Mouse (Mus musculus) heart, embryonic 11.5 days (tissue): Measurements from ENCODE around the gene Car14. TPM values are rescaled to one million over a fixed set of nuclear protein-coding genes. Genes with fewer than 3 reads are reported as not detected.
A peak's percentile ranks its signal among the peaks of the same experiment; 100 is the strongest.

Experiments used
- ATAC-seq: fragments of 200-750 bp; cut with Nextera tagmentation; replicated peaks from 2 replicates; pipeline ENCODE4 v1.8.0; 2017; ENCODE audit warnings: moderate library complexity; ENCODE audit not compliant: insufficient number of reproducible peaks, low FRiP score, low TSS enrichment
- H3K27ac ChIP-seq: fragments of 300-500 bp; sonication (generic); 2 replicates; pipeline ENCODE4 v1.5.1; 2014; ENCODE audit warnings: mild to moderate bottlenecking, low read depth, low read length
- H3K27me3 ChIP-seq: fragments of 300-500 bp; sonication (generic); 2 replicates; pipeline ENCODE4 v1.6.1; 2014; ENCODE audit warnings: mild to moderate bottlenecking, low read length, mixed read lengths; ENCODE audit not compliant: control insufficient read depth, insufficient read depth
- H3K36me3 ChIP-seq: fragments of 300-500 bp; sonication (generic); 2 replicates; pipeline ENCODE4 v1.6.1; 2014; ENCODE audit warnings: mild to moderate bottlenecking, low read length, moderate library complexity, mixed read lengths; ENCODE audit not compliant: control insufficient read depth, insufficient read depth
- H3K4me1 ChIP-seq: fragments of 300-500 bp; sonication (generic); 2 replicates; pipeline ENCODE4 v1.6.1; 2014; ENCODE audit warnings: low read length; ENCODE audit not compliant: control insufficient read depth, insufficient read depth
- H3K4me2 ChIP-seq: fragments of 300-500 bp; sonication (generic); 2 replicates; pipeline ENCODE4 v1.6.1; 2014; ENCODE audit warnings: mild to moderate bottlenecking, moderate library complexity
- H3K4me3 ChIP-seq: fragments of 300-500 bp; sonication (generic); 2 replicates; pipeline ENCODE4 v1.5.1; 2014; ENCODE audit warnings: low read depth, low read length
- H3K9ac ChIP-seq: fragments of 300-500 bp; sonication (generic); 2 replicates; pipeline ENCODE4 v1.6.1; 2014; ENCODE audit warnings: mild to moderate bottlenecking, low read depth, low read length, moderate library complexity
- H3K9me3 ChIP-seq: fragments of 300-500 bp; sonication (generic); replicated peaks from 2 replicates; pipeline ENCODE4 v1.6.1; 2016; ENCODE audit warnings: low read length; ENCODE audit not compliant: control insufficient read depth
- whole genome bisulfite sequencing: fragments of 180-500 bp; shearing (Covaris S2); extraction: QIAGEN DNeasy Blood & Tissue Kit; methylation state at CpG from one replicate; pipeline ENCODE4 v1.1.7; 2014; ENCODE audit not compliant: insufficient replicate concordance; 5-methylcytosine and 5-hydroxymethylcytosine counted together
- polyA plus RNA-seq: library from polyadenylated mRNA; unstranded; fragments of >200 nt; fragmentation: Nextera tagmentation; extraction: Ambion mirVana; gene quantifications from 2 replicates; pipeline ENCODE4 v1.2.1, GENCODE M21; 2014

The Car14 gene
- polyA plus RNA-seq, 1 experiment from 2014 or later: 39.0 TPM

GRCm38 (mm10) chr3:95879063-95879462 is 25.4 kb downstream of the Car14 start:
- Histone ChIP-seq H3K27me3 (no peaks in the 10 kb centered on the region), H3K4me1 (peaks cover 6% of the 10 kb centered on the region; the same call in 1 of the 2 replicates), H3K4me3 (no peak overlapping the region), H3K9ac (no peak overlapping the region), H3K36me3 (no peaks in the 10 kb centered on the region), H3K27ac (no peak overlapping the region), H3K4me2 (no peak overlapping the region), H3K9me3 (no peaks in the 10 kb centered on the region)
- WGBS: 85% methylated on average over 4 of the region's 4 CpGs
- ATAC-seq: no peak

- 68% methylated on average over 7 of the region's 7 CpGs for WGBS
- ATAC-seq: no peak
- Histone ChIP-seq H3K27ac (peak overlapping the region; percentile 89), H3K36me3 (peaks cover 11% of the 10 kb centered on the region), H3K4me3 (peak overlapping the region; percentile 77), H3K9me3 (no peaks in the 10 kb centered on the region), H3K27me3 (no peaks in the 10 kb centered on the region), H3K4me1 (peaks cover 11% of the 10 kb centered on the region), H3K9ac (peak overlapping the region; percentile 91), H3K4me2 (peak overlapping the region; percentile 80)
Observed at GRCm38 (mm10) chr3:95872048-95872447, 32.4 kb downstream of the Car14 start.

- peak; percentile 86 for ATAC-seq
- peak within 1 kb of the TSS; percentile 89 for H3K27ac ChIP-seq
- H3K9me3 ChIP-seq: no peaks in the 10 kb centered on the region
- H3K4me2 ChIP-seq: peak within 1 kb of the TSS; percentile 80
- under 1% methylated on average over 33 of the region's 33 CpGs for WGBS
- no peaks in the 10 kb centered on the region for H3K27me3 ChIP-seq
- H3K4me3 ChIP-seq: peak within 1 kb of the TSS; percentile 77
- H3K36me3 ChIP-seq: peaks cover 11% of the 10 kb centered on the region
- peak within 1 kb of the TSS; percentile 91 for H3K9ac ChIP-seq
- H3K4me1 ChIP-seq: peaks cover 11% of the 10 kb centered on the region
Observed at GRCm38 (mm10) chr3:95871392-95871867, 33.1 kb downstream of the Car14 start, which contains the start of gene Mrps21. TSS of gene Mrps21 (minus strand) at chr3:95871519.

GRCm38 (mm10) chr3:95870976-95871375 is 33.5 kb downstream of the Car14 start:
- ATAC-seq: 0 out of 2 replicates have a peak, but pooled peaks have one; percentile 19
- Histone ChIP-seq H3K4me1 (peaks cover 11% of the 10 kb centered on the region), H3K36me3 (peaks cover 11% of the 10 kb centered on the region)

GRCm38 (mm10) chr3:95867408-95867807 is 37.1 kb downstream of the Car14 start:
- no peaks in the 10 kb centered on the region for H3K27me3 ChIP-seq
- WGBS: 88% methylated on average over 2 of the region's 2 CpGs
- no peak for ATAC-seq
- H3K27ac ChIP-seq: no peak overlapping the region
- no peak overlapping the region for H3K4me3 ChIP-seq
- H3K4me2 ChIP-seq: no peak overlapping the region
- no peaks in the 10 kb centered on the region for H3K9me3 ChIP-seq
- no peak overlapping the region for H3K9ac ChIP-seq
- H3K36me3 ChIP-seq: peaks cover 17% of the 10 kb centered on the region
- peaks cover 9% of the 10 kb centered on the region for H3K4me1 ChIP-seq

More at GRCm38 (mm10) chr3:95870976-95871375, 33.5 kb downstream of the Car14 start:
- 6% methylated on average over 15 of the region's 15 CpGs for WGBS
- Histone ChIP-seq H3K27ac (peak overlapping the region; percentile 89), H3K9ac (peak overlapping the region; percentile 91), H3K27me3 (no peaks in the 10 kb centered on the region), H3K4me3 (peak overlapping the region; percentile 77), H3K9me3 (no peaks in the 10 kb centered on the region), H3K4me2 (peak overlapping the region; percentile 80)

GRCm38 (mm10) chr3:95866071-95866470 is 38.4 kb downstream of the Car14 start:
- peaks cover 19% of the 10 kb centered on the region for H3K36me3 ChIP-seq
- no peak overlapping the region for H3K9ac ChIP-seq
- H3K4me2 ChIP-seq: no peak overlapping the region
- H3K9me3 ChIP-seq: no peaks in the 10 kb centered on the region
- peaks cover 4% of the 10 kb centered on the region for H3K4me1 ChIP-seq
- no peaks in the 10 kb centered on the region for H3K27me3 ChIP-seq
- WGBS: 85% methylated on average over 5 of the region's 5 CpGs
- no peak overlapping the region for H3K27ac ChIP-seq
- ATAC-seq: no peak
- H3K4me3 ChIP-seq: no peak overlapping the region

- Histone ChIP-seq H3K4me1 (peaks cover under 1% of the 10 kb centered on the region), H3K27me3 (no peaks in the 10 kb centered on the region), H3K27ac (no peak overlapping the region), H3K4me3 (no peak overlapping the region), H3K9ac (no peak overlapping the region), H3K4me2 (no peak overlapping the region), H3K36me3 (peaks cover 19% of the 10 kb centered on the region), H3K9me3 (no peaks in the 10 kb centered on the region)
- 84% methylated on average over 20 of the region's 20 CpGs for WGBS
- ATAC-seq: no peak
Observed at GRCm38 (mm10) chr3:95865571-95865970, 38.9 kb downstream of the Car14 start.

- no peak for ATAC-seq
- Histone ChIP-seq H3K36me3 (peaks cover 19% of the 10 kb centered on the region), H3K4me3 (no peak overlapping the region), H3K9me3 (no peaks in the 10 kb centered on the region), H3K9ac (no peak overlapping the region), H3K27ac (no peak overlapping the region), H3K27me3 (no peaks in the 10 kb centered on the region), H3K4me2 (no peak overlapping the region), H3K4me1 (no peaks in the 10 kb centered on the region)
- 84% methylated on average over 5 of the region's 5 CpGs for WGBS
Observed at GRCm38 (mm10) chr3:95865050-95865449, 39.4 kb downstream of the Car14 start.

GRCm38 (mm10) chr3:95863578-95863977 is 40.9 kb downstream of the Car14 start:
- Histone ChIP-seq H3K27ac (no peak overlapping the region), H3K36me3 (peaks cover 13% of the 10 kb centered on the region; the same call in 1 of the 2 replicates), H3K9ac (no peak overlapping the region), H3K9me3 (no peaks in the 10 kb centered on the region), H3K27me3 (no peaks in the 10 kb centered on the region), H3K4me2 (no peak overlapping the region), H3K4me1 (no peaks in the 10 kb centered on the region), H3K4me3 (no peak overlapping the region)
- WGBS: 62% methylated on average over 7 of the region's 7 CpGs
- no peak for ATAC-seq
